Mouse (Mus musculus): ENCODE data around the gene Gm49387. TPM values are rescaled to one million over a fixed set of nuclear protein-coding genes. Genes with fewer than 3 reads are reported as not detected.
"Not testable (repeated sequence)": the region's sequence is repeated elsewhere in the genome, so short reads cannot be mapped to it uniquely, and the experiment has no call there.

The Gm49387 gene
- polyA plus RNA-seq, 1 experiment from 2014 or later, result 1.7 TPM

DNA sequence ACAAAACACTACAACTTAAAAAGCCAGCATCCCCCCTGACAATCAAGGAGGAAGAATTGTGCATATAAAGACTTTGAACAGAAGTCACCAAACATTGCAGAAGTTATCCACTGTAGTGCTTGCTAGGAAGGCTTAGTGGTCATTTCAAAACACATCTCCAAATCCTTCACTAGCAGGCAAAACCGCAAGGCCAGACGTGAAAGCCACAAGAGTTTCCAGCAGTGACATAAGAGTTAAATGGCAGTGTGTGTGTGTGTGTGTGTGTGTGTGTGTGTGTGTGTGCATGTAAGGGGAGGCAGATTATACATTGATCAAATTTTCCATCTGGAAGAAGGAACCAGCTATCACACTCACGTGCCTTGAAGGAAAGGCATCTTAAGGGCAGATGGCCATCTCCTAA lies 22.7 kb downstream of the Gm49387 start:
- no peak for TF ChIP-seq EP300 (IDR thresholded peaks at IDR 0.05)
- no peak for TF ChIP-seq CTCF (IDR thresholded peaks at IDR 0.05)
- WGBS, result 78% methylated on average over 3 of the region's 3 CpGs
- no peak overlapping the region for H3K27ac ChIP-seq (ENCODE audit: low read length)
- no peaks in the 10 kb centered on the region for H3K4me1 ChIP-seq (ENCODE audit: insufficient read depth, low read depth, low read length)
- no peaks in the 10 kb centered on the region for H3K36me3 ChIP-seq (ENCODE audit: insufficient read depth, low read length)
- no peak for ATAC-seq
- no peaks in the 10 kb centered on the region for H3K9me3 ChIP-seq (ENCODE audit: low read length)
- H3K9ac ChIP-seq (replicated peaks; ENCODE audit: low read depth), result no peak overlapping the region
- no peak overlapping the region for H3K4me3 ChIP-seq (ENCODE audit: low read depth, low read length)
- no peak for DNase-seq (ENCODE audit: low spot score)
- no peak overlapping the region for H3K4me2 ChIP-seq (replicated peaks; ENCODE audit: low read depth, low read length)
- no peaks in the 10 kb centered on the region for H3K27me3 ChIP-seq (replicated peaks; ENCODE audit: insufficient read depth, low read length)

DNA sequence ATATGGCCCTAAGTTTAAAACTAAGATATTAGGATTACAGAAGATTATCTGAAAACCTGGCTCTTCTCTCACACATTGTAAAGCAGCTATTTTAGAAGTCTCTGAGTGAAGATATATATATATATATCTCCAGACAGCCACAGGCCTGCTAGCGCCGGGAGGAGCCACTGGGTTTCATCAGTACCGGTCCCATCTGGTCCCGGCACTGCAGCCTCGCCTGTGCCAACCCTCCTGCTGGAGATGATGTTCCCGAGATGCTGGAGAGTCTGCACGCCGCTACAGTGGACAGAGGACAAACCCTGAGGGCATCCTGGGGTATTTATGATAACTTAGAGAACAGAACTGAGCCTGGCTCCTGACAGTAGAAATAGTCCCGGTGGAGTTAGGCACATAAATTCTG lies 23.5 kb downstream of the Gm49387 start:
- Histone ChIP-seq H3K27ac (ENCODE audit: low read length) (no peak overlapping the region), H3K4me3 (ENCODE audit: low read depth, low read length) (no peak overlapping the region), H3K9me3 (ENCODE audit: low read length) (no peaks in the 10 kb centered on the region), H3K4me1 (ENCODE audit: insufficient read depth, low read depth, low read length) (no peaks in the 10 kb centered on the region), H3K4me2 (replicated peaks; ENCODE audit: low read depth, low read length) (no peak overlapping the region), H3K36me3 (ENCODE audit: insufficient read depth, low read length) (no peaks in the 10 kb centered on the region), H3K9ac (replicated peaks; ENCODE audit: low read depth) (no peak overlapping the region), H3K27me3 (replicated peaks; ENCODE audit: insufficient read depth, low read length) (no peaks in the 10 kb centered on the region)
- TF ChIP-seq EP300 (IDR thresholded peaks at IDR 0.05) (no peak), CTCF (IDR thresholded peaks at IDR 0.05) (no peak)
- no peak for ATAC-seq
- DNase-seq (ENCODE audit: low spot score), result no peak
- WGBS, result 85% methylated on average over 9 of the region's 9 CpGs

DNA sequence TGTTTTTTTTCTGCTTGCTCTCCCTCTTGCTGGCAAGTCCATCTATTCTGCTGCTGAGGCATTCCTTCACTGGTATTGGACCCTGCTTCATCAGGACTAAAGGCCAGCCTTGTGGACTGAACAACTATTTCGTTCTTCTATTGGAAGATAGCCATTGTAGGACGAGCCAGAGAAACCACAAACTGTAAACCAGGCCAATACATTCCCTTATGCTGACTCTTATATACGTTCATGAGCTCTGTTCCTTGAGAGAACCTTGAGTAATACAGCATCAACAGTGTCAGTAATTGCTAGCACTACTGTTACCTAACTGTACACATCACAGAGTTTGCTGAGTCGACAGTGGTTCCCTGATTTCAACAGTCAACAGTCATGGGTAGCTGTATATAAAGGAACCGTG lies 27.0 kb downstream of the Gm49387 start:
- no peak overlapping the region for H3K27ac ChIP-seq (ENCODE audit: low read length)
- no peak for ATAC-seq
- TF ChIP-seq CTCF (IDR thresholded peaks at IDR 0.05) (no peak), EP300 (IDR thresholded peaks at IDR 0.05) (no peak)
- H3K4me2 ChIP-seq (replicated peaks; ENCODE audit: low read depth, low read length), result no peak overlapping the region
- H3K9ac ChIP-seq (replicated peaks; ENCODE audit: low read depth), result no peak overlapping the region
- H3K9me3 ChIP-seq (ENCODE audit: low read length), result no peaks in the 10 kb centered on the region
- H3K4me3 ChIP-seq (ENCODE audit: low read depth, low read length), result no peak overlapping the region
- no peaks in the 10 kb centered on the region for H3K4me1 ChIP-seq (ENCODE audit: insufficient read depth, low read depth, low read length)
- H3K27me3 ChIP-seq (replicated peaks; ENCODE audit: insufficient read depth, low read length), result no peaks in the 10 kb centered on the region
- DNase-seq (ENCODE audit: low spot score), result no peak
- 72% methylated on average over 5 of the region's 5 CpGs for WGBS
- no peaks in the 10 kb centered on the region for H3K36me3 ChIP-seq (ENCODE audit: insufficient read depth, low read length)

DNA sequence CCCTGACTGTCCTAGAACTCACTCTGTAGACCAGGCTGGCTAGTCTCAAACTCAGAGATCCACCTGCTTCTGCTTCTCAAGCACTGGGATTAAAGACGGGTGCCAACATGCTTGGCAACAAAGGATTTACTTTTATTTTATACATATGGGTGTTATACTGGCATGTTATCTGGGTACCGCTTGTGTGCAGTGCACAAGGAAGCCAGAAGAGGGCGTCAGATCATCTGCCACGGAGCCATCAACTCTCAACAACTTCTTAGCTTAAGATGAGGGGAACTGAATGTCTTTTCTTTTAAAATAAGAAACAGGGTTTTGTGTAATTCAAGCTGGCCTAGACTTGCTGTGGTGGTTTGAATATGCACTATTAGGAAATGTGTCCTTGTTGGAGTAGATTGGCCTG lies 28.7 kb downstream of the Gm49387 start:
- Histone ChIP-seq H3K9me3 (ENCODE audit: low read length) (no peaks in the 10 kb centered on the region), H3K4me1 (ENCODE audit: insufficient read depth, low read depth, low read length) (no peaks in the 10 kb centered on the region), H3K27ac (ENCODE audit: low read length) (no peak overlapping the region), H3K27me3 (replicated peaks; ENCODE audit: insufficient read depth, low read length) (no peaks in the 10 kb centered on the region), H3K9ac (replicated peaks; ENCODE audit: low read depth) (no peak overlapping the region), H3K4me2 (replicated peaks; ENCODE audit: low read depth, low read length) (no peak overlapping the region), H3K36me3 (ENCODE audit: insufficient read depth, low read length) (no peaks in the 10 kb centered on the region), H3K4me3 (ENCODE audit: low read depth, low read length) (no peak overlapping the region)
- peak; percentile 27; the same call in 1 of the 2 replicates for TF ChIP-seq CTCF (IDR thresholded peaks at IDR 0.05)
- no peak for TF ChIP-seq EP300 (IDR thresholded peaks at IDR 0.05)
- no peak for DNase-seq (ENCODE audit: low spot score)
- WGBS, result 68% methylated on average over 4 of the region's 4 CpGs
- ATAC-seq, result no peak

DNA sequence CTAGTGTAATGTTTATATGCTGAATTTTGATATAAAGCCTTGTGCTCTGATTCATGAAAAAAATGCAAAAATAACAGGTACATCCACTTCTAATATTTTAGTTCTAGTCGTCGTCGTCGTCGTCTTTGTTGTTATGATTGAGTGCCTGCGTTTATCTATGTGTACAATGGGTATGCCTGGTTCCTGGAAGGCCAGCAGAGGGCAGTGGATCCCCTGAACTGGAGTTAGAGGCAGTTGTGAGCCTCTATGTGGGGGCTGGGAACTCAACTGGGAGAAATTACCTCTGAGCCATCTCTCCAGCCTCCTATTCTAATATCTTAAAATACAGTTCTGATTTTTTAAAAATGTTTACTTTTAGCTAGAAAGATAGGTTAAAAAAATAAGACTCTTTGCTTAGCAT lies 35.2 kb downstream of the Gm49387 start:
- Histone ChIP-seq H3K9ac (replicated peaks; ENCODE audit: low read depth) (no peak overlapping the region), H3K36me3 (ENCODE audit: insufficient read depth, low read length) (no peaks in the 10 kb centered on the region), H3K27me3 (replicated peaks; ENCODE audit: insufficient read depth, low read length) (no peaks in the 10 kb centered on the region), H3K27ac (ENCODE audit: low read length) (no peak overlapping the region), H3K4me2 (replicated peaks; ENCODE audit: low read depth, low read length) (no peak overlapping the region), H3K9me3 (ENCODE audit: low read length) (no peaks in the 10 kb centered on the region), H3K4me3 (ENCODE audit: low read depth, low read length) (no peak overlapping the region), H3K4me1 (ENCODE audit: insufficient read depth, low read depth, low read length) (no peaks in the 10 kb centered on the region)
- ATAC-seq (no peak), DNase-seq (ENCODE audit: low spot score) (no peak)
- 50% methylated on average over 6 of the region's 6 CpGs for WGBS
- TF ChIP-seq CTCF (IDR thresholded peaks at IDR 0.05) (peak; percentile 44), EP300 (IDR thresholded peaks at IDR 0.05) (no peak)

DNA sequence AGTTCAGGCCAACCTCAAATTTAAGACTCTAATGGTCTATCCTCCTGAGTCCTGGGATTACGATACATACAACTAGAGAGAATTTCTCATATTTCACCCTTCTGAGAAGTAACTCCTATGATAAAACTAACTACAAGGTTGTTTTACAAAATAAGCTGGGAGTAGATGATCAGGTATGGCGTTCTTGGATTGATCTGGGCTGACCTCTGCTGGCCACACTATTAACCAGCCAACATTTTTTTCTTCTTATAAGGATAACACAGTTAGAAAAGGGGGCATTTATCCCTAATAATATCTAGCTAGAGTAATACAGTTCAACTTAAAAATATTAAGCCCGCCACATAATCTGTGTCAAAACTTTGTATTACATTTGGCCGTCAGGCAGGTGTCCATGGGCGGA lies 35.8 kb downstream of the Gm49387 start:
- Histone ChIP-seq H3K27ac (ENCODE audit: low read length) (no peak overlapping the region), H3K4me3 (ENCODE audit: low read depth, low read length) (no peak overlapping the region), H3K27me3 (replicated peaks; ENCODE audit: insufficient read depth, low read length) (no peaks in the 10 kb centered on the region), H3K9me3 (ENCODE audit: low read length) (no peaks in the 10 kb centered on the region), H3K36me3 (ENCODE audit: insufficient read depth, low read length) (no peaks in the 10 kb centered on the region), H3K9ac (replicated peaks; ENCODE audit: low read depth) (no peak overlapping the region), H3K4me1 (ENCODE audit: insufficient read depth, low read depth, low read length) (no peaks in the 10 kb centered on the region), H3K4me2 (replicated peaks; ENCODE audit: low read depth, low read length) (no peak overlapping the region)
- DNase-seq (ENCODE audit: low spot score) (peak; percentile 52), ATAC-seq (no peak)
- WGBS, result 70% methylated on average over 5 of the region's 5 CpGs
- TF ChIP-seq CTCF (IDR thresholded peaks at IDR 0.05) (peak; percentile 56), EP300 (IDR thresholded peaks at IDR 0.05) (no peak)

DNA sequence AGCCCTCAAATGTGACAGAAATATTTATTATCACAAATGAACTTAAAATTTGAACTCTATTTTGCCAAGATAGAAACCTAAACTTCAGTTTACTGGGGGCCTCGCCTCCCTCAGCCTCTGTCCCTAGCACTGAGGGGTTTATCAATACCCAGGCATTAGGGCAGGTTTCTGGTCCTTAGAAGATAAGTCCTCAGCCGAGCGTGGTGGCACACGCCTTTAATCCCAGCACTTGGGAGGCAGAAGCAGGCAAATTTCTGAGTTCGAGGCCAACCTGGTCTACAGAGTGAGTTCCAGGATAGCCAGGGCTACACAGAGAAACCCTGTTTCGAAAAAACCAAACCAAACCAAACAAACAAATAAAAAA lies 38.1 kb downstream of the Gm49387 start:
- 83% methylated on average over 6 of the region's 6 CpGs for WGBS
- not testable (repeated sequence) for H3K4me1 ChIP-seq (ENCODE audit: insufficient read depth, low read depth, low read length); H3K36me3 ChIP-seq (ENCODE audit: insufficient read depth, low read length); H3K9me3 ChIP-seq (ENCODE audit: low read length); H3K9ac ChIP-seq (replicated peaks; ENCODE audit: low read depth); ATAC-seq; H3K27ac ChIP-seq (ENCODE audit: low read length); H3K4me2 ChIP-seq (replicated peaks; ENCODE audit: low read depth, low read length); H3K4me3 ChIP-seq (ENCODE audit: low read depth, low read length); H3K27me3 ChIP-seq (replicated peaks; ENCODE audit: insufficient read depth, low read length); DNase-seq (ENCODE audit: low spot score)

Measured in lung, postnatal 0 days (tissue).